Mouse (Mus musculus) layer of hippocampus, adult 9-10 months (tissue): ENCODE measurements at regions not wholly inside any gene's neighbourhood (a gene's known extent, or its start where the extent isn't known, plus 50 kb on each side); places are given as distances from the start of the nearest gene placed in this dataset.

Experiments
- DNase-seq: peaks from one replicate; pipeline ENCODE4 v3.0.0; 2022; ENCODE audit warnings: low spot score

- DNase-seq, result no peak
Observed at GRCm38 (mm10) chr2:30525295-30525694, 51.3 kb upstream of the Ier5l start.

GRCm38 (mm10) chr2:30525831-30526230, 51.8 kb upstream of the Ier5l start:
- no peak for DNase-seq

GRCm38 (mm10) chr2:30527495-30527894, 53.5 kb upstream of the Ier5l start:
- DNase-seq, result no peak

GRCm38 (mm10) chr2:30532948-30533347, 58.9 kb upstream of the Ier5l start:
- DNase-seq, result no peak

- no peak for DNase-seq
Observed at GRCm38 (mm10) chr2:30533367-30533766, 59.3 kb upstream of the Ier5l start.

DNA sequence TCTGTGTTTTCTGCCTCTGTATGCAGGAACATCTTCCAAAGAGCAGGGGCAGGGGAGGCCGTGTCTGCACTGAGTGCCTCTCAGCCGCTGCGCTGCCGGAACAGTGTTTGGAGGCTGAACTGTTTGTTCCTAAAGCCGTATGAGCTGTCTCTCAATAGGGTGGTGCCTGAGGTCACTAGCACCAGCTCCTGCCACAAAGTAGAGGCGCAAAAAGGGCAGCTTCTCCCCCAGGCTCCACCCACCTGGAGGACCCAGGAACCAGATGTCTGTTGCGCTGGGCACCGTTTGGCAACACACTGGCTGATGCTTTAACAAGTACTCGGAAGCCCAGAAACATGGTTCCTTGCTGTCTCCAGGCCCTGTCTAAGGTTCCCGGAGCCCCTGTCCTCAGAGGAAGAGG, 60.4 kb upstream of the Cstad start:
- DNase-seq, result no peak

DNA sequence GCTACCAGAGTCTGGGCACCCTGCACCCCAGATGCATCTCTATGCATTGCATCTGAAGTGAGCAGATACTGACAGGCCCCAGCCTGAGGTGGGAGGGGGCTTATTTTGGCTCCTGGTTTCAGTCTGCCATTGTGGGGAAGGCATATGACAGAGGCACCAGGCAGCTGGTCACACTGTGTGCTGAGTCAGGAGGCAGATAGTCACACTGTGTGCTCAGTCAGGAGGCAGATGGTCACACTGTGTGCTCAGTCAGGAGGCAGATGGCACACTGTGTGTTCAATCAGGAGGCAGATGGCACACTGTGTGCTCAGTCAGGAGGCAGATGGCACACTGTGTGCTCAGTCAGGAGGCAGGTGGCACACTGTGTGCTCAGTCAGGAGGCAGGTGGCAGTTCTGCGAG, 55.5 kb upstream of the Cstad start:
- no peak for DNase-seq

DNA sequence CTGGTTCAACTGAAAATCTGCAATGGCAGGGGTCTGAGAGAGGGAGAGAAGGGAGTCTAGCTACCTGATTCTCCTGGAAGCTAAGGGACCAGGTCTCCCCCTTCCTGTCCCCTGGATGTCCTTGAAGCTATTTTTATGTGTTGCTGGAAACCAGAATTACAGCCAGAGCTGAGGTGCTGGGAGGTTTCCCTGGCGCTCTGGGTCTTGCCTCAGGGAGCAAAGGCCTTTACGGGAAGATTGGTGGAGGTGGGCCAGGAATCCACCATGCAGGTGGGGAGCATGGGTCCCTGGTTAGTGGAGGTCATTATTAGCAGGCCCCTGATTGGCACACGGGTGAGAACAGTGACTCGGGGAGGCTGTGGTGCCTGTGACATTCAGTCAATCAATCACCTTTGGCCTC, 53.3 kb upstream of the Cstad start:
- DNase-seq, result no peak

- peak; percentile 83 for DNase-seq
Observed at GRCm38 (mm10) chr2:30544782-30545435, 49.9 kb upstream of the Cstad start.
